Mouse (Mus musculus) kidney, adult 2 months (tissue): ENCODE data around the gene Kdm4d.

Experiments
- CTCF ChIP-seq: fragments of 200-500 bp; conservative IDR thresholded peaks from 2 replicates; pipeline ENCODE4 v1.5.1; 2011; ENCODE audit warnings: low read depth, mild to moderate bottlenecking, control low read depth, low read length, moderate library complexity, mixed read lengths; ENCODE audit not compliant: insufficient read depth, insufficient read length
- POLR2A ChIP-seq: fragments of 200-500 bp; IDR thresholded peaks from one replicate; pipeline ENCODE4 v1.6.1; 2011; ENCODE audit warnings: low read depth, low read length, control low read depth

DNA sequence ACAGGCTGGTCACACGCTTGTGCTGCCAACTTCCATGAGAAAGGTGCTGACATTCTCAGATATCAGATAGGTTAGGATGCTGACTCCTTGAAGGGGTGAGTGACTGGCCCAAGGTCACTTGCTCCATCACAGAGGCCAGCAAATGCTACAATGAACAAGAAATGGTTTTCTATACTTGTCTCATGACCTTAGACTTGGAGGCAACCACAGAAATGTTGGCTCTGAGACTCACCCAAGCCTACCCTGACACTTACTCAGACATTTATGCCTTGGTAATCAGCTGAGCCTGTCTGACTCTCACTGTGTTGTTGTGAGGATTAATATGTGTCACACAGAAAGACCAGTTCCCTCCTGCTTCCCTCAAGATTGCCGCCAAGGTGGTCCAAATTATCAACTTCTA lies 33.4 kb upstream of the Kdm4d start:
- TF ChIP-seq POLR2A: no peak
- TF ChIP-seq CTCF: no peak
